18 mouse cellular contexts compared by ENCODE assay signal in the genomic region with DNA sequence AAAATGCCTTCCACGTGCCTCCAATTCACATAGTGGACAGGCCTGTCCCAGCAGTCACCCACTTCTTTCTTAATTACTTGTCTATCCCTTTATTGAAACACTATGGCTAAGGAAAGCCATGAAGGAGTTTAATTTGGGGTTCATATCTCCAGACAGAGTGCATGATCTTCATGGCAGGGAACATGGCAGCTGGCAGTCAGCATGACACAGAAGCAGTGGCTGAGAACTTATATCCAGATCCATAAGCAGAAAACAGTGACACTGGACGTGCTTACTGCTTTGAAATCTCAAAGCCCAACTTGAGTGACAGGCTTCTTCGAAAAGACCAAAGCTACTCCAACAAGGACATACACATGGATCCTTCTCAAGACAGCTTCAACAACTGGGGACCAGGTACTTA. TPM values are rescaled to one million over a fixed set of nuclear protein-coding genes. Genes with fewer than 3 reads are reported as not detected.
"Had no signal": no experiment of that assay in that cellular context is flagged by ENCODE, and none has a peak within 500 bp of the region (broad histone marks: within the 10 kb centered on the region; RNA-seq: fewer than 3 reads in every experiment).

No protein-coding gene starts in this region.

- H3K36me3 ChIP-seq: neural tube, embryonic 13.5 days; neural tube, embryonic 15.5 days; stomach, embryonic 15.5 days had no signal

- H3K4me1 ChIP-seq: neural tube, embryonic 13.5 days; neural tube, embryonic 15.5 days; stomach, embryonic 15.5 days had no signal

- H3K9ac ChIP-seq: neural tube, embryonic 13.5 days; neural tube, embryonic 15.5 days; stomach, embryonic 15.5 days had no signal

- H3K27me3 ChIP-seq: neural tube, embryonic 13.5 days; neural tube, embryonic 15.5 days; stomach, embryonic 15.5 days had no signal

- H3K4me2 ChIP-seq: neural tube, embryonic 13.5 days; neural tube, embryonic 15.5 days; stomach, embryonic 15.5 days had no signal

- H3K27ac ChIP-seq: neural tube, embryonic 13.5 days; neural tube, embryonic 15.5 days; stomach, embryonic 15.5 days; stomach, postnatal 0 days had no signal

- DNase-seq: retina, postnatal 1 day; right cerebral cortex, adult 18-20 months; right cerebral cortex, postnatal 14 days; right cerebral cortex, postnatal 25 days; right cerebral cortex, postnatal 4 days; spleen, adult 18-20 months; thymus, adult 18-20 months; thymus, adult 2 months; thymus, postnatal 14 days; thymus, postnatal 25 days; thymus, postnatal 36 days; thymus, postnatal 4 days had no signal

- H3K9me3 ChIP-seq: neural tube, embryonic 13.5 days; neural tube, embryonic 15.5 days; stomach, embryonic 15.5 days had no signal

- H3K4me3 ChIP-seq: neural tube, embryonic 13.5 days; neural tube, embryonic 15.5 days; stomach, embryonic 15.5 days had no signal

RNA-seq across cellular contexts. Expression of a gene that starts 10.5 kb away (rescaled TPM):
- polyA plus RNA-seq: spleen, adult 2 months; testis, adult 2 months had no signal
